Mouse (Mus musculus) stomach, embryonic 15.5 days (tissue): ENCODE measurements at regions not wholly inside any gene's neighbourhood (a gene's known extent, or its start where the extent isn't known, plus 50 kb on each side); places are given as distances from the start of the nearest gene placed in this dataset.
"Not testable (repeated sequence)": the region's sequence is repeated elsewhere in the genome, so short reads cannot be mapped to it uniquely, and the experiment has no call there.

Experiments
- ATAC-seq: fragments of 200-750 bp; cut with Nextera tagmentation; 2 replicates; pipeline ENCODE4 v1.8.0; 2017; ENCODE audit warnings: low read depth, moderate number of reproducible peaks, moderate TSS enrichment; ENCODE audit not compliant: insufficient read depth, low FRiP score
- H3K27ac ChIP-seq: fragments of 300-500 bp; sonication (generic); 2 replicates; pipeline ENCODE4 v1.5.1; 2015; ENCODE audit warnings: mild to moderate bottlenecking, inconsistent platforms
- H3K27me3 ChIP-seq: fragments of 300-500 bp; sonication (generic); replicated peaks from 2 replicates; pipeline ENCODE4 v1.6.1; 2015; ENCODE audit warnings: inconsistent platforms
- H3K36me3 ChIP-seq: fragments of 300-500 bp; sonication (generic); 2 replicates; pipeline ENCODE4 v1.6.1; 2015; ENCODE audit warnings: inconsistent platforms
- H3K4me1 ChIP-seq: fragments of 300-500 bp; sonication (generic); 2 replicates; pipeline ENCODE4 v1.6.1; 2015; ENCODE audit warnings: inconsistent platforms
- H3K4me2 ChIP-seq: fragments of 300-500 bp; sonication (generic); 2 replicates; pipeline ENCODE4 v1.6.1; 2015; ENCODE audit warnings: mild to moderate bottlenecking, inconsistent platforms
- H3K4me3 ChIP-seq: fragments of 300-500 bp; sonication (generic); replicated peaks from 2 replicates; pipeline ENCODE4 v1.5.1; 2015; ENCODE audit warnings: inconsistent platforms
- H3K9ac ChIP-seq: fragments of 300-500 bp; sonication (generic); 2 replicates; pipeline ENCODE4 v1.6.1; 2015; ENCODE audit warnings: inconsistent platforms
- H3K9me3 ChIP-seq: fragments of 300-500 bp; sonication (generic); 2 replicates; pipeline ENCODE4 v1.6.1; 2016; ENCODE audit warnings: inconsistent platforms
- WGBS: fragments of 180-500 bp; shearing (Covaris S2); methylation state at CpG from one replicate; pipeline ENCODE4 v1.1.7; 2015; 5-methylcytosine and 5-hydroxymethylcytosine counted together

DNA sequence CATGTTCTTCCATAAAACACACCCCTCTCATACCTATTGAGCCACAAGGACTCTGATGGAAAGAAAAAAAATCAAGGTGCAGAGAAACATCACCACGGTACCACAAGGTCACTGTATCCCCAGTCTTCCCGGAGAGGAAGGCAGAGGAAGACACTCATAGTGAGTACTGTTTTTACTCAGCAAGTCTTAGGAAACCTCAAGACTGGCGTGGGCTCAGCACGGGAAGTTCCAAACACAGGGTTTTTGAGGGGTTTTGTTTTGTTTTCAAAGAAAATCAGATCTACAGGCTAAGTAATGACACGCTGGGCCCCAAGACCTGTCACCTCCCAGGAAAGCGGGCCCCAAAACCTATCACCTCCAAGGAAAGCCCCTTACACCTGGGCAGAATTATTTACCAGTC lies 259.6 kb upstream of the Jarid2 start:
- no peak overlapping the region for H3K4me2 ChIP-seq
- no peak overlapping the region; the same call in 1 of the 2 replicates for H3K27ac ChIP-seq
- no peaks in the 10 kb centered on the region for H3K27me3 ChIP-seq
- WGBS, result 79% methylated on average over 6 of the region's 6 CpGs
- no peaks in the 10 kb centered on the region for H3K36me3 ChIP-seq
- no peaks in the 10 kb centered on the region for H3K9me3 ChIP-seq
- ATAC-seq, result no peak
- no peak overlapping the region for H3K4me3 ChIP-seq
- no peak overlapping the region for H3K9ac ChIP-seq
- no peaks in the 10 kb centered on the region for H3K4me1 ChIP-seq

GRCm38 (mm10) chr13:44473200-44473599 lies 256.1 kb upstream of the Jarid2 start:
- H3K4me3 ChIP-seq, result no peak overlapping the region
- H3K4me2 ChIP-seq, result no peak overlapping the region
- ATAC-seq, result no peak
- H3K9ac ChIP-seq, result no peak overlapping the region
- no peak overlapping the region for H3K27ac ChIP-seq
- no peaks in the 10 kb centered on the region for H3K4me1 ChIP-seq
- no peaks in the 10 kb centered on the region for H3K36me3 ChIP-seq
- H3K9me3 ChIP-seq, result no peaks in the 10 kb centered on the region
- H3K27me3 ChIP-seq, result no peaks in the 10 kb centered on the region
- WGBS, result 58% methylated on average over 6 of the region's 6 CpGs

DNA sequence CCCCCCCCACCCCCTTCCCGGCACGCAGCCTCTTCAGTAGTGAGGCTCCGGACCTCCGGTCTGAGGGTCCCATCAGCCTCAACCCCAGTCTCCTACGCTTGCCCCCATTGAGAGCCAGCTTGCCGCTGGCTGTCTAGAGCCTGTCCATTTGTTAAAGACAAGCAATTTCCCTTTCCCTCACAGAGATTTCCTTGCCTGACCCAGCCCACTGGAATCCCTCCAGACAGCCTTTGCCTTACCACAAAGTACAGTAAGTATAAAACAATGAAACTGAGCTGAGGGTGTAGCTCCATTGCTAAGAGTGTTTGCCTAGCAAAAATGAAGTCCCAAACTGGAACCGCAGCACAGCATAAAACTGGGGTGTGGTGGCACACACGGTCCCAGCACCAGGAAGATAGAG lies 252.4 kb upstream of the Jarid2 start:
- 0 out of 2 replicates have a peak, but pooled peaks have one; percentile 35 for ATAC-seq
- WGBS, result 34% methylated on average over 8 of the region's 8 CpGs
- H3K9me3 ChIP-seq, result no peaks in the 10 kb centered on the region
- H3K36me3 ChIP-seq, result no peaks in the 10 kb centered on the region
- H3K4me1 ChIP-seq, result peaks cover 4% of the 10 kb centered on the region; the same call in 1 of the 2 replicates
- H3K27me3 ChIP-seq, result no peaks in the 10 kb centered on the region
- H3K4me2 ChIP-seq, result peak overlapping the region; percentile 17; the same call in 1 of the 2 replicates
- H3K27ac ChIP-seq, result peak overlapping the region; percentile 37; the same call in 1 of the 2 replicates
- H3K4me3 ChIP-seq, result no peak overlapping the region
- no peak overlapping the region for H3K9ac ChIP-seq

DNA sequence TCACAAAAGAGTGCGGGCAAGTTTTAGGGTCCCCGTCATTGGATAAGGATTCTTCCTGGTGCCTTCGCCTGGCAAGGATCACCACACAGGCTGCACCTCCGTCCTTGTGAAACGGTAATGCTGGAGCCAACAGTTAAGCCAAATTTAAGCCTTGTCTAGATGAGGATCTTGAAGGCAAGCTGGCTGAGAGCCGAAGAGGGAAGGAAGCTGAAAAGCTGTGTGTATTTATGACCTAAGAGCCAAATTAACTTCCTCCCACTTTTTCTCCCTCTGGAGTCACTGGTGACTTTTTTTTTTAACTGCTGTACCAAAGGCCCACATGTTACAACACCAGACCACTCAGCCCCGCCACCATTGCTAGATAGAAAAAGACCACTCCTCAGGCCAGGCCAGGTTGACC lies 249.1 kb upstream of the Jarid2 start:
- Histone ChIP-seq H3K4me1 (peaks cover 6% of the 10 kb centered on the region; the same call in 1 of the 2 replicates), H3K9ac (no peak overlapping the region), H3K4me3 (no peak overlapping the region), H3K4me2 (no peak overlapping the region), H3K27me3 (no peaks in the 10 kb centered on the region), H3K27ac (no peak overlapping the region), H3K36me3 (no peaks in the 10 kb centered on the region), H3K9me3 (no peaks in the 10 kb centered on the region)
- ATAC-seq, result no peak
- 62% methylated on average over 7 of the region's 7 CpGs for WGBS

GRCm38 (mm10) chr13:44482661-44483060 lies 246.6 kb upstream of the Jarid2 start:
- H3K27ac ChIP-seq, result no peak overlapping the region
- 74% methylated on average over 7 of the region's 7 CpGs for WGBS
- no peak overlapping the region for H3K9ac ChIP-seq
- H3K4me2 ChIP-seq, result no peak overlapping the region
- peaks cover 9% of the 10 kb centered on the region; the same call in 1 of the 2 replicates for H3K4me1 ChIP-seq
- no peaks in the 10 kb centered on the region for H3K36me3 ChIP-seq
- ATAC-seq, result no peak
- H3K4me3 ChIP-seq, result no peak overlapping the region
- no peaks in the 10 kb centered on the region for H3K9me3 ChIP-seq
- H3K27me3 ChIP-seq, result no peaks in the 10 kb centered on the region

GRCm38 (mm10) chr13:44484582-44485329 lies 244.5 kb upstream of the Jarid2 start:
- ATAC-seq, result 0 out of 2 replicates have a peak, but pooled peaks have one; percentile 14
- 58% methylated on average over 14 of the region's 14 CpGs for WGBS
- H3K4me1 ChIP-seq, result peaks cover 8% of the 10 kb centered on the region; the same call in 1 of the 2 replicates
- no peaks in the 10 kb centered on the region for H3K27me3 ChIP-seq
- H3K36me3 ChIP-seq, result no peaks in the 10 kb centered on the region
- 0 out of 2 replicates have a peak overlapping the region, but pooled peaks have one; percentile 12 for H3K27ac ChIP-seq
- H3K4me3 ChIP-seq, result no peak overlapping the region
- H3K9ac ChIP-seq, result no peak overlapping the region
- H3K9me3 ChIP-seq, result no peaks in the 10 kb centered on the region
- no peak overlapping the region for H3K4me2 ChIP-seq

- Histone ChIP-seq H3K27me3 (no peaks in the 10 kb centered on the region), H3K9me3 (no peaks in the 10 kb centered on the region), H3K27ac (no peak overlapping the region), H3K4me1 (0 out of 2 replicates have a peak, but pooled peaks cover 5% of the 10 kb centered on the region), H3K4me3 (no peak overlapping the region), H3K9ac (no peak overlapping the region), H3K4me2 (no peak overlapping the region), H3K36me3 (no peaks in the 10 kb centered on the region)
- WGBS, result 54% methylated on average over 4 of the region's 4 CpGs
- no peak for ATAC-seq
These were observed 238.3 kb upstream of the Jarid2 start for GRCm38 (mm10) chr13:44490935-44491465.

- H3K4me3 ChIP-seq, result no peak overlapping the region
- WGBS, result 60% methylated on average over 3 of the region's 3 CpGs
- H3K9me3 ChIP-seq, result no peaks in the 10 kb centered on the region
- no peak overlapping the region for H3K27ac ChIP-seq
- ATAC-seq, result no peak
- no peaks in the 10 kb centered on the region for H3K36me3 ChIP-seq
- H3K27me3 ChIP-seq, result no peaks in the 10 kb centered on the region
- H3K4me1 ChIP-seq, result 0 out of 2 replicates have a peak, but pooled peaks cover 5% of the 10 kb centered on the region
- no peak overlapping the region for H3K9ac ChIP-seq
- no peak overlapping the region for H3K4me2 ChIP-seq
These were observed 235.4 kb upstream of the Jarid2 start for GRCm38 (mm10) chr13:44493884-44494283.

DNA sequence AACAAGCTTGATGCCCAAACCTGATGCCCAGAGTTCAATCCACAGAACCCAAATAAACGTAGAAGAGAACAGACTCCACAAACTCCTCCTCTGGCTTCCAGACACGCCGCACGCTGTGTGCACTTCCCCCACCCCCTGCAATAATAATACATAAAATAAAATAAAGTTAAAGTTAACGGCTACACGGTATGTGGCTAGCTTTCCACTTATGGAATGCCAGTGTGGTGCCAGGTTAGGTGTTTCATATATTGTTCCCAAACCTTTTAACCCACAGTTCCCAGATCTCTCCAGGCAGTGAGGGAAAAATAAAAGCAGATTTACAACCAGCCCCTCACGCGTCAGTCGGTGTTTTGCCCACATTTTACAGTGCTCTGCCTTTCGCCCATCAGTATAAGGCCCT lies 233.8 kb upstream of the Jarid2 start:
- no peak overlapping the region for H3K27ac ChIP-seq
- no peak for ATAC-seq
- H3K36me3 ChIP-seq, result no peaks in the 10 kb centered on the region
- WGBS, result 84% methylated on average over 10 of the region's 10 CpGs
- 0 out of 2 replicates have a peak, but pooled peaks cover 5% of the 10 kb centered on the region for H3K4me1 ChIP-seq
- no peaks in the 10 kb centered on the region for H3K27me3 ChIP-seq
- H3K9ac ChIP-seq, result no peak overlapping the region
- no peak overlapping the region for H3K4me2 ChIP-seq
- no peaks in the 10 kb centered on the region for H3K9me3 ChIP-seq
- no peak overlapping the region for H3K4me3 ChIP-seq

GRCm38 (mm10) chr13:44496596-44496995 lies 232.7 kb upstream of the Jarid2 start:
- H3K27ac ChIP-seq, result no peak overlapping the region
- 0 out of 2 replicates have a peak, but pooled peaks cover 5% of the 10 kb centered on the region for H3K4me1 ChIP-seq
- ATAC-seq, result no peak
- no peaks in the 10 kb centered on the region for H3K36me3 ChIP-seq
- H3K9ac ChIP-seq, result no peak overlapping the region
- H3K27me3 ChIP-seq, result no peaks in the 10 kb centered on the region
- H3K4me3 ChIP-seq, result no peak overlapping the region
- H3K9me3 ChIP-seq, result no peaks in the 10 kb centered on the region
- H3K4me2 ChIP-seq, result no peak overlapping the region
- 60% methylated on average over 9 of the region's 9 CpGs for WGBS

DNA sequence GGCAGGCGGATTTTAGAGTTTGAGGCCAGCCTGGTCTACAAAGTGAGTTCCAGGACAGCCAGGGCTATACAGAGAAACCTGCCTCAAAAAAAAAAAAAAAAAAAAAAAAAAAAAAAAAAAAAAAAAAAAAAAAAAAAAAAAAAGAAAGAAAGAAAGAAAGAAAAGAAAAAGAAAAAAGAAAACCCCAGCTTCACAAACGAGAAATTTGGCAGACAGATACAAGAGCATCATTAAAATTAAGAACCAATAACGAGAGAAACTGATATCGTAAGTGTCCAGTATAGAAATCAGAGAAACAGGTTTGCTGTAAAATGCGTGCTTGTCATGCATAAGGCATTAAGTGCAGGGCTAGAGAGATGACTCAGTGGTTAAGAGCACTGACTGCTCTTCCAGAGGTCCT lies 228.4 kb upstream of the Jarid2 start:
- not testable (repeated sequence) for H3K4me2 ChIP-seq, H3K4me1 ChIP-seq, H3K27ac ChIP-seq, H3K9ac ChIP-seq, H3K36me3 ChIP-seq, H3K27me3 ChIP-seq, ATAC-seq, H3K4me3 ChIP-seq, H3K9me3 ChIP-seq
- WGBS, result 88% methylated on average over 5 of the region's 5 CpGs

GRCm38 (mm10) chr13:44501777-44502321 lies 227.4 kb upstream of the Jarid2 start:
- 48% methylated on average over 5 of the region's 5 CpGs for WGBS

More at GRCm38 (mm10) chr13:44501777-44502321, 227.4 kb upstream of the Jarid2 start:
- Histone ChIP-seq H3K9ac (no peak overlapping the region), H3K4me2 (no peak overlapping the region), H3K4me3 (no peak overlapping the region), H3K36me3 (no peaks in the 10 kb centered on the region), H3K4me1 (peaks cover 10% of the 10 kb centered on the region), H3K27ac (no peak overlapping the region), H3K27me3 (no peaks in the 10 kb centered on the region), H3K9me3 (no peaks in the 10 kb centered on the region)
- ATAC-seq, result peak; percentile 65; the same call in 1 of the 2 replicates
